Mouse (Mus musculus) adrenal gland, postnatal 14 days (tissue): Measurements from ENCODE around the gene Akap2. TPM values are rescaled to one million over a fixed set of nuclear protein-coding genes. Genes with fewer than 3 reads are reported as not detected.

Experiments used
- DNase-seq: peaks from one replicate; pipeline ENCODE4 v3.0.0; 2021; ENCODE audit warnings: mixed read lengths
- total RNA-seq: library from RNA; stranded (reverse); gene quantifications from 2 replicates; pipeline ENCODE4 v1.2.3, GENCODE M21; 2021

Akap2 gene
- total RNA-seq, 1 experiment from 2014 or later, result 137 TPM

DNA sequence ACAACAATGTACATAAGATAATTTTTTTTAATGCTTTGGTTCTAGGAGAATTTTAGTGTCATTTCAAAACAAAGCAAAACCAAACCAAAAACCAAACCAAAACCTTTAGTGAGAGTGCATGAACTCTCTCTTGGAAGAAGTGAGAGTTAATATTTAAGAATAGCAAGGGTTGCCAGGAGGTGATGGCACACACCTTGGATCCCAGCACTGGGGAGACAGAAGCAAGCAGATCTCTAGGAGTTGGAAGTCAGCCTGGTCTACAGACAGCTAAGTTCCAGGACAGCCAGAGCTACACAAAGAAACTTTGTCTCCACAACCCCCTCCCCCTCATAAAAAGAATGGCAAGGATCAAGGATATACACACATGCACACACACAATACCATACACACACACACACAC, 195.6 kb downstream of the Akap2 start:
- DNase-seq, result no peak

DNA sequence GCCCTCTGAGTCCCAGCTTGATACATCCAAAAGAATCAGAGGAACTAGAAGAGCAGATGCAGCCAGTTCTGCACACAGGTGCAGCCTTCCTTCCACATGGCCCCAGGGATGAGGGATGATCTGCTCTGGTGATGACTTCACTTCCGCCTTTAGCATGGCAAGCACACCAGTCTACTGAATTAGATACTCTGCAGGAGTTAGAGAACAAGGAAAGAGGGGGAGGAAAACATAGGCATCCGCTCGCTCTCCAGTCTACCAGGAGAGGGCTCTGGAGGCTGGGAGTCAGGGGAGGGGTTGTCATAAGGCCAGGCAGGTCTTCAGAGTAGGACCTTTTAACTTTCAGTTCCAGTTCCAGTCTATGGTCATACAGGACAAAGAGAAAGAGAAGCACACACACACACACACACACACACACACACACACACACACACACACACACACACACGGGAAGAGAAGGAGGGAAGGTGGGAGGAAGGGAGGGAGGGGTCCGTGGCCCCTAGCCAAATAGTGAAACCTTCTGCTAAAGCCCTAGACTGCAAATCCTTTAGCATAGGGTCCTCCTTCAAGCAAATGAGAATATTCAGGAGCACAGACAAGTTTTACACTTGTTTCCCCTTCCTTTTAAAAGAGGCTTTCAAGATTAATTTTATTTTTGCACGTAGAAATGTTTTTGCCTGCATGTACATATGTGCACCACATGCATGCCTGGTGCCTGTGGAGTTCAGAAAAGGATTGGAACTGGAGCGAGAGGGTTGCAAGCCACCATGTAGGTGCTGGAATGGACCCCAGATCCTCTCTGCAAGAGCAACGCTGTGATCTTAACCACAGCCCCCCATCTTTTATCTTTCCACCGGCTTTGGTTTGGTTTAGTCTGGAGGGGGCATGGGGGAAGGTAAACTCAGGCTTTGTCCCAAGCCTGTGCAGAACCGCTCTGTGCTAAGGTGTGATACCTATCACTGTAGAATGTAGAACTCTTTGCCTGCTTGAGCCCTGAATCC, 197.0 kb downstream of the Akap2 start:
- DNase-seq, result peak; percentile 59

DNA sequence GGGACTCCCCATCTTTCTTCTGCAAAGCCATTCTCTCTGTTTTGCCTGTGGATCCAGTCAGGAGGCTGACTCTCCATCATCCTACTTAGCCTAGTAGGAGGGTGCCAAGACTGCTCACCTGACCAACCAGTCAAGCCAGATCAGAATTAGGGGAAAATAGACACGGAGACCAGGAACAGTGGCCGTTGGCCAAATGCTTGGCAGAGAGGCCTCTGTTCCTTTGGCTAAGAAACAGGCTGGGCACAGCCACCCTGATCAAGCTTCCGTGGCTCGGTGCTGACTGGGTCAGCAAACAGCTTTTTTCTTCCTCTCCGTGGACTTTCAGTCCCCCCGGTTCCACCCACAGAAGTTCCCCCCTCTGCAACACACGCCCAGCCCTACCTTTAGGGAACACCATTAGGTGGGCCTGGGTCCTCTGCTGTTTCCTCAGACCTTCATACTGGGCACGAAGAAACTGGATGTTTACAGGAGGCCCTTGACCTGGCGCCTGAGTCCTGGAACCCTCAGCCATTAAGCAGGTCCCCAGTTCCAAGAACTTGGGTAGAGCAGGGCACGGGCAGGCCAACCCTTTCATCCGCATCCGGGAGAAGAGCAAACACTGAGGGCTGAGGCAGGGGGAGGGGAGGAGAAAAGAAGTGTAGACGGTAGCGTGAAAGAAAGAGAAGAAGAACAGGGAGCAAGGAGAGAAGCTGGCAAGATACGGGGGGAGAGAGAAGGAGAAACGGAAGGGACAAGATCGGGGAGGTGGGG, 197.9 kb downstream of the Akap2 start:
- DNase-seq, result peak; percentile 64

DNA sequence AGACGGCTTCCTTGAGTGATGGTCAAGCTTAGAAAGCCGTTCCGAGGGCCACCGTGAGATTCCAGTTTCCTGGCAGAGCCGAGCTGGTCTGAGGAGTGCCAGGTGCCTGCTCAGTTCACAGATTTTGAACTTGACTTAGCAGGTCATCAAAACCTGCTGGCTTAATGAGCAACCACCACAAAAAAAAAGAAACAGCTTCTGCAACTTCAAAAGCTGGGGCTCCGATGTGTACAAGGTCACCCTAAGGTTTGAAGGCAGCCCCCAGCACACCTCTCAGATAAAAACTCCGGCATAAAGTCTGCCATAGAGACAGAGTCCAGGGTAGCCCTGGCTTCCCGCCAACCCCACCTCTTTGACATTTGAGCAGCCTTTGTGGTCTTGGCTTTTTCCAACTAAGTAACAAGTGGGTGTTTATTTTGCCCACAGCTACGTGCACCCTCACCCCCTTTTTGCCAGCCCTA, 198.8 kb downstream of the Akap2 start, which contains the start of gene D630039A03Rik:
TSS of gene D630039A03Rik (minus strand) at position 97 of the 461 bp plus-strand sequence.
- peak; percentile 75 for DNase-seq

DNA sequence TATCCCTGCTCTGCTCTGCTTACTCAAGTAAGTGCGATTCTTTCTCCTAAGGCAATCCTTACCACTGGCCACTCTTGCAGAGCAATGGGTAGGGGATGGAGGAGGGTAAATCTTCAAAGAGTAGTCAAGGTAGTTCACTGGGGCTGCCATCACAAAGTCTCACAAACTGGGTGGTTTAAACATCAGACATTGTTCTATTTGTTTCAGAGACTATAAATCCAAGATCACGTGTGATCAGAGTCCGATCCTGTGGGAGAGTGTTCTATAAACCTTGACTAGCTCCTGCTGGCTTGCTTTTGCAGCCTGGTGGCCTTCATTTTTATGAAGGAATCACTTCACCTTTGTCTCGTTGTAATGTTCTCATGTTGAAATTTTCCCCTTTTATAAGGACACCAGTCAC, 199.3 kb downstream of the Akap2 start:
- no peak for DNase-seq

DNA sequence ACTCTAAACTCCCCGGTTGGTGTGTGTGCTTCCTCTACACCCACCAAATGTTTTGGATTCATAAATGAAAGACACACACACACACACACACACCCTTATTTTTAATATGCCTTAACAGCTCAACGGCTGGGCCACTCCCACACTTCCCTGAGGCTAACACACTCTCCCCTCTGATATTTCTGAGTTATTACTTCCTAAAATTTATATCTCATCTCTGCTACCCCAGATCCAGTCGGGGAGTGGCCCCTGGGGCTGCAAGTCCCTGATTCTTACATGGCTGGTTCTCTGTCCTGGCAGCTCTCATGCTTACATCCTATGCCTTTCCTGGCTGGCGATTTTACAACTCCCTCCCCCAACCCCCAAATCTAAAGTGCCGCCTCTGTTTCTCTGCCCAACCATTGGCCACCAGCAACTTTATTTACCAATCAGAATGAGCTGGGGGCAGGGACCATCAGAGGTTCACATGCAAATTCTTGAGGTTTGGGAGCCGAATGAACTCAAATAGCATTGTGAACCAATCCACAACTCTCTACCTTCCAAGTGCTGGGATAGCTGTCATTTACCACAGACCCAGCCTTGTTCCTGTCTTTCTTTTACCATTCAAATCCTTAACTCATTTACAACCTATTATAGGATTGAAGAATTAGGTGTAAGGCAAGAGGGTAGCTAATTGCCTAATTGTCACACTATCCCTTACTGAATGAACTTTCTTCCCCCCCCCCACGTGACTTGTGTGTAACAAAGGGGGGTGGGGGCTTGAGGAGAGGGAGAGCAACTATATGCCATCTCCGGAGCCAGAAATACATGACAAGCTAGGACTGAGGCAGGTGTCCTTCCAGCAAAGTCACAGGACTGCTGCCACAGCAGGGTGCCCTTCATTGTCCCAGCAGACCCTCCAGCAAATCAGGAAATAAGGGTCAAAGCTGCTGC, 202.3 kb downstream of the Akap2 start:
- DNase-seq, result no peak

DNA sequence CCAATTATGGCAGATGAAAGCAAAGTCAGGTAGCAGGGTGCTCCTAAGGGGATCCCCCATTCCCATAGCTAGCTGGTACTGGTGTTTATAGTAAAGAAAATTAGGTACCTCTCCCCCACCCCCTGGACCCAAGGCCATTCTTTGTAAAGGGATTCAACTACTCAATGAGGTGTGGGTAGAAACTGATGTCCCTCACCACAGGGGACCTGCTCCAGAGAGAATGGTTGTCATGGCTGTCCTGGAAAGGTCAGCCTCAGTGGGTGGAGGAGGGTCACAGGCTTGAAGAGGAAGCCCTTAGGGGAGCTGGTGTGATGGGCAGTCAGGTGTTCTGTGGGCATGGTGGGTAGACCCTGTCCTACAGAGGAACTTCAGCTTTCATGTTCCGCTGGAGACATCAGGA, 203.1 kb downstream of the Akap2 start:
- DNase-seq, result no peak

DNA sequence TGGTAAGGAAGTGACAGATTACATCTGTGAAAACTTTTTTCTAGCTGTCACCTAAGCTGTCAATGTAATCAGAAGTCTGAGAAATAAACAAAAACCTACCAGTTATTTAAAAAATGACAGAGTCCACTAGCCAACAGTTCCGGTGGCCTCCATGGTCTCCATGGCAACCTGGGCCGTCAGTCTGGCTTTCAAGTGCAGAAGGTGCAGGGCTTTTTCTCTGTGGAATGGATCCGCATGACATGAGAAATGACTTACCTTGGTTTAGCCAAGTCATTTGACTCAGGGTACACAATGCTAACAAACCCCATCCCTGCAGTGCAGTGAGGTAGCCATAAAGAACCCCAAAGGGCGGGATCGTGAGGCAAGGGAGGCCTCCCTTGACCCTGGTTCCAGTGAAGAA, 204.7 kb downstream of the Akap2 start:
- peak; percentile 49 for DNase-seq

DNA sequence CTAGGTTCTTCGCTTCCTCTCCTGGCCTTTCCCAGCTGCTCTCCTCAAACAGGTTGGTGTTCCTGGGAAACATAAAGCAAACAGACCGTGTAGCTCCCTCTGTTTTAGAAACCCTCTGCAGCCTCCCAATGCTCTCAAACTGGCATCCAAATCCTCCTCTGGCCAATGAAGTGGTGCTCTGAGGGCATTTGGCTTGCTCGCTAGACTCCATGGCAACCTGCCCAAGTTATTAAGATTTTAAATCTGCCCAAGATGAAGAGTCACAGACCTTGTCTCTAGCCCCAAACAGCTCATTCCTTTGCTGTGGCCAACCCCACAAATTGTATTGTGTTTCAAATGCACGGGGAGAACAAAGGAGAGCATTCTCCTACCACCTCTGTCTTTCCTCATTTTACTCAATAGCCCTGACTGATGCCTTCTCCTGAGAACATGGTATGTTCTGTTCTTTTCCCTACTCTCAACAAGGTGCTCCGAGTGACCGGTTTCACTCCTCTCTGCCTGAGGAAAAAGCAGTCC, 207.2 kb downstream of the Akap2 start:
- no peak for DNase-seq

DNA sequence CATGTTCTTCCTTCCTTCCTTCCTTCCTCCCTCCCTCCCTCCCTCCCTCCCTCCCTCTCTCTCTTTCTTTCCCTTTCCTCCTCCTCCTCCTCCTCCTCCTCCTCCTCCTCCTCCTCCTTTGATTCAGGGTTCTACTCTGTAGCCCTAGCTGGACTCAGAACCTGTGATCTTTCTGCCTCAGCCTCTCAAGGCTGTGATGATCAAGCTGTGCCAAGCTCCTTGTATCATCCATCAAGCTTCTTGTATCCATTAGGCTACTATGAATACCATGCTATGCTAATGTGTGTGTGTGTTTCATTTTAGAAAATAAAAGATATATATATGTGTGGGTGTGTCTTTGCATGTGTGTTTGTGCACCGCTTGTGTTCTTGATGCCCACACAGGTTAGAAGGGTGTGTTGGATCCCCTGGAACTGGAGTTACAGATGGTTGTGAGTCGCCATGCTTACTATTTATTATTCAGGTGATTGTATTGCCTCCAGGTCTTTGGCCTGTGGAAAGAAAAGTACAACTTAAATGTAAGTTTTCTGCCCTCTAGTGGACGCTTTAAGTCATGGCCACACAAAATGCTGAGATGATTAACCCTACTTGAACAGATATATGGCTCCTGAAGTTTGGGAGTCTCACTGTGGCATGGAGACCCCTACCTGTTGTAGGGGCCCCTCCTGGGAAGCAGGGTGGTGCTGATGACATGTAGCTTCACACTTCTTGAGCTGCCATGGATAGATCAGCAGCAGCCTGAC, 210.2 kb downstream of the Akap2 start:
- no peak for DNase-seq

DNA sequence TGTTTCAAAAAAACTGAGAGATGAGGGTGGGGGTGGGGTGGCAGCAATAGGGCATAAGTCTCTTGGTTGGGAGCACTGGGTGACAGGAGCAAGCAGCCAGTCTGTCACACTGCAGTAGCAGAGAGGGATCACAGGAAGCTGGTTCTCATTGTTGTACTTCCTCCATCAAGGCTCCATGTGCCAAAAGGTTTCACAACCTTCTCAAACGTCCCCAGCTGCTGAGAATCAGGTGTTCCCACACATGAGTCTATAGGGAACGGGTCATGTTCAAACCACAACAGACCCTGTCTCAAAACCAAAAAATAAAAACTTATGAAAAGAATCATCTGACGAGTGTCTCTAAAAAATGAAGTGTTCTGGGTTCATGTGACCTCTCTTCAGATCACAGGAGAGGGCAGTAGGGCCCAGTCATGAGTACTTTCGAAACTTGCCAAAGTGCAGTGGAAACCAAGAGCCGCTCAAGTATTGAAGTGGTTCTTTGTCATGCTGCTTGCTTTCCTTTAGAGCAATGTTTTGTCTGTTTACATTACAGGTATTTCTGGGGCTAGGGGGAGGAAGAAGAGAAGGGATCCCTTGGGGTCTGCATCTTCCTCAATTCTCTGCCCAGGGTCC, 213.2 kb downstream of the Akap2 start:
- DNase-seq, result no peak

DNA sequence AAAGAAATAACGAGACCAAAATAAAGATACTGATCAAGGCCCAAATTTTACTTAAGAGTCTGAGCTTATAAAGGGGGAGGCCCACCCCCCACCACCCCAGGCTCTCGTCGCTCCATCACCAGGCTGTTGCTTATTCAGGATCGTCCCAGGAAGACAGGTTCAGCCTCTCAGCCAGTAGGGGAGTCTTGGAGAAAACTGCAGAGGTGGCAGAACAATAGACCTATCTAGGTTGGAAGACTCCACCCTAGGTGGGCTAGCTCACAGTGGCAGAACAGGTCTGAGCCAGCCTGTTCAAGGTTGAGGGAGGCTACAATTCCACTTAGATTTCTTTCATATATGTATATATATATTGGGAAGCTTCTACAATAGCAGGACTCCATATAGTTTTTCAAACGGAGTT, 216.7 kb downstream of the Akap2 start:
- DNase-seq, result no peak

DNA sequence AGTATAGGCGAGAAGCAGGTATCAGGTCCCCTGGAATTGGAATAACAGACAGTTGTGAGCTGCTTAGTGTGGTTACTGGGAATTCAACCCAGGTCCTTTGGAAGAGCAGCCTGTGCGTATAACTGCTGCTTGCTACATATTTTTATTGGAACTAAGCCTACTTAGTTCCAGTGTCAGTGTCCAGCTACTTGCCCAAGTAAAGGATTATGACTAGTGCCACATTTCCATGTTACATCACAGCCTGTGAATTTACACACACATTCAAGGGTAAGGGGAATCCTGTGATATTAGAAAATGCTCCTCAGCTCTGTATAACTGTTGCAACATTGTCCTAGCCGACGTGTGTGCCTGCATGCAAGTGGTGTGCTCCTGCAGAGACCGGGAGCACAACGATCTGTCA, 219.8 kb downstream of the Akap2 start:
- no peak for DNase-seq

DNA sequence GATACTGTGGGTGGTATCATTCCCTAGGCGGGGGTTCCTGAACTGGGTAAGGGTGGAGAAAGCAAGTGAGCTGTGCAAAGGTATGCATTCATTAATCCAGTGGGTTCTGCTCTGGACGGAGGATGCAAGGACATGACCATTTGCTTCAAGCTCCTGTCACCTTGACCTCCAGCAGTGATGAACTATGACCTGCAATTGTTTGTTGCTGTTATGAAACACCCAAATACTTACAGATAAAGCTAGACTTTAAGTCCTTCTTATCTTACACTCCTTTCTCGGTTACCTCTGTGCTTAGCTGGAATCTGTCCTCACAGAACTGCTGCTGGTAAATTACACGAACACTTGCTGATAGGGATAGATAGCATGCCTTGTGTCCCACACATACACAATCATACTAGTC, 223.2 kb downstream of the Akap2 start:
- no peak for DNase-seq

DNA sequence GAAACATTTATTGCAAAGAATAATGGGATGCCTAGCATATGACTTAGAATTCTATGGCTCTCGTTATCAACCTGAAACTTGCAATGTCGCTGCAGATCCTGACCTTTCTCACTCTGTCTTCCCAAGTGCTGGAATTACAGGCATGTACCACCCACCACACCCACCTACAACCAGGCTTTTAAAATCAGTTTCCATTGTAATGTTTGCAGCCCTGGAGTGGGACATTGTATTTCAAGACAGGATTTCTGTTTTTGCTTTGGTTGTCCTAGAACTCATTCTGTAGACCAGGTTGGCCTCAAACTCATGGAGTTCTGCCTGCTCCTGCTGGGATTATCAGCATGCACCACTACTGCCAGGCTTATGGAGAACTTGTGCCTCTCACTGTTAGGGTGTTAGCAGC, 225.4 kb downstream of the Akap2 start:
- DNase-seq, result no peak

Other genes starting within 250 kb of the Akap2 start
- gene Pakap, start 149.5 kb upstream of the Akap2 start, total RNA-seq, result 38.0 and 45.8 TPM in 2 replicates
- 9.0 and 9.4 TPM in 2 replicates for gene D630039A03Rik, start 198.6 kb downstream of the Akap2 start, total RNA-seq
- gene Txn1, start 238.8 kb downstream of the Akap2 start, total RNA-seq, result 239 and 245 TPM in 2 replicates